Mouse (Mus musculus): ENCODE data around the gene Cbfb. TPM values are rescaled to one million over a fixed set of nuclear protein-coding genes. Genes with fewer than 3 reads are reported as not detected.

Cbfb gene
- total and polyA plus RNA-seq, 2 experiments from 2014 or later = 27.8 to 45.1 TPM

GRCm38 (mm10) chr8:105254152-105254965, 83.9 kb downstream of the Cbfb start:
- Histone ChIP-seq H3K36me3 (ENCODE audit: insufficient read depth, low read length) (peaks cover 29% of the 10 kb centered on the region), H3K4me3 (ENCODE audit: low read length) (peak overlapping the region; percentile 61), H3K4me2 (ENCODE audit: low read depth, low read length) (peak overlapping the region; percentile 99), H3K9me3 (ENCODE audit: low read length) (no peaks in the 10 kb centered on the region), H3K27ac (peak overlapping the region; percentile 76), H3K4me1 (ENCODE audit: insufficient read depth, low read length) (peaks cover 4% of the 10 kb centered on the region; the same call in 1 of the 2 replicates), H3K9ac (replicated peaks; ENCODE audit: low read length) (peak overlapping the region; percentile 68), H3K27me3 (ENCODE audit: insufficient read depth, low read length) (peaks cover 9% of the 10 kb centered on the region; the same call in 1 of the 2 replicates)
- WGBS = under 1% methylated on average over 63 of the region's 74 CpGs
- DNase-seq (ENCODE audit: low spot score) (peak; percentile 94), ATAC-seq (peak; percentile 85)
- TF ChIP-seq CTCF (IDR thresholded peaks at IDR 0.05; ENCODE audit: low read depth) = peak; percentile 84

- peak within 1 kb of the TSS; percentile 61 for H3K4me3 ChIP-seq (ENCODE audit: low read length)
- H3K9ac ChIP-seq (replicated peaks; ENCODE audit: low read length) = peak within 1 kb of the TSS; percentile 68
- H3K27me3 ChIP-seq (ENCODE audit: insufficient read depth, low read length) = peaks cover 9% of the 10 kb centered on the region; the same call in 1 of the 2 replicates
- 1% methylated on average over 14 of the region's 14 CpGs for WGBS
- H3K4me2 ChIP-seq (ENCODE audit: low read depth, low read length) = peak within 1 kb of the TSS; percentile 99
- no peaks in the 10 kb centered on the region for H3K9me3 ChIP-seq (ENCODE audit: low read length)
- peak; percentile 38 for DNase-seq (ENCODE audit: low spot score)
- H3K27ac ChIP-seq = peak within 1 kb of the TSS; percentile 76
- H3K4me1 ChIP-seq (ENCODE audit: insufficient read depth, low read length) = peaks cover 10% of the 10 kb centered on the region
- TF ChIP-seq CTCF (IDR thresholded peaks at IDR 0.05; ENCODE audit: low read depth) = no peak
- ATAC-seq = peak; percentile 30; the same call in 1 of the 2 replicates
- peaks cover 23% of the 10 kb centered on the region for H3K36me3 ChIP-seq (ENCODE audit: insufficient read depth, low read length)
These were observed 84.5 kb downstream of the Cbfb start, which contains the start of gene B3gnt9 for GRCm38 (mm10) chr8:105254966-105255350. B3gnt9 (minus strand) TSS chr8:105255153.

- Histone ChIP-seq H3K9ac (replicated peaks; ENCODE audit: low read length) (no peak overlapping the region), H3K27me3 (ENCODE audit: insufficient read depth, low read length) (peaks cover 16% of the 10 kb centered on the region; the same call in 1 of the 2 replicates), H3K4me1 (ENCODE audit: insufficient read depth, low read length) (peaks cover 10% of the 10 kb centered on the region), H3K4me3 (ENCODE audit: low read length) (no peak overlapping the region), H3K27ac (no peak overlapping the region), H3K36me3 (ENCODE audit: insufficient read depth, low read length) (0 out of 2 replicates have a peak, but pooled peaks cover 3% of the 10 kb centered on the region), H3K4me2 (ENCODE audit: low read depth, low read length) (no peak overlapping the region), H3K9me3 (ENCODE audit: low read length) (no peaks in the 10 kb centered on the region)
- TF ChIP-seq CTCF (IDR thresholded peaks at IDR 0.05; ENCODE audit: low read depth) = no peak
- ATAC-seq = no peak
- WGBS = 73% methylated on average over 7 of the region's 7 CpGs
- DNase-seq (ENCODE audit: low spot score) = no peak
These were observed 87.0 kb downstream of the Cbfb start for GRCm38 (mm10) chr8:105257318-105258114.

DNA sequence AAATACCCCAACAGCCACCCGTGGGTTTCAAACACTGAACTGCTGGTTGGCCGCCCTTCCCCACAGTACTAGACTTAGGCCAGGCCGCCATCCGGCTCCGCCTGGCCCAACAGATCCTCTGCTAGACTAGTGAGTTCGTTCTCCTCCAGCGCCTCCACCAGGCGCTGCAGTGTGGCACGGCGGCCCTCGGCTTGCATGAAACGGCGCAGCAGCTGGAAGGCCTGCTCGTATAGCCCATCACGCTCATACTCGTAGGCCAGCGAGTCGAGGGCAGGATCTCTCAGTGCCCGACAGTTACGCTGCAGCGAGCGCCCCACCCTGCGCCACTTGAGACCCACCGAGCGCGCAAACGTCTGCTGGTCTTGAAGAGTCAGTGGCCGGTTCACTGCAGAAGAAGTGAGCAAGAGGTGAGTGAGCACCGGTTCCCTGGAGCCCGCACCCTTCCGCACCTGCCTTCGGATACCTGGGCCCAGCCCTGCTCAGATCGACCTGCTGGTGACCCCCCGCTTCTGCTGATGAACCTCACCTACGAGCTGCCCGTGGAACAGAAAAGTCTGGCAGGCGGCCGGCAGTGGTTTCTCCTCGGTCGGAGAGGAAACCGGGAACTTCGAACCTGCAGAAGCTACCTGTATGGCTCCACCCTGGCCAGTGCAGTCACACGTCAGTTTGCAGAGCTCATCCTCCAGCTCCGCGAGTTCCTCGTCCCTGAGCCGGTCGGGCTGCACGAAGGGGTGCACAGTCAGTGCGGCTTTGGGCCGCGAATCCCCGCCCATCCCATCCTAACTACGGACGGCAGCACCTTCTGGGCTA, 88.6 kb downstream of the Cbfb start:
- H3K27me3 ChIP-seq (ENCODE audit: insufficient read depth, low read length) = peaks cover 16% of the 10 kb centered on the region
- H3K4me1 ChIP-seq (ENCODE audit: insufficient read depth, low read length) = peaks cover 10% of the 10 kb centered on the region
- no peaks in the 10 kb centered on the region for H3K36me3 ChIP-seq (ENCODE audit: insufficient read depth, low read length)
- 3% methylated on average over 55 of the region's 55 CpGs for WGBS
- peak; percentile 67 for DNase-seq (ENCODE audit: low spot score)
- peak; percentile 44; the same call in 1 of the 2 replicates for TF ChIP-seq CTCF (IDR thresholded peaks at IDR 0.05; ENCODE audit: low read depth)
- H3K4me2 ChIP-seq (ENCODE audit: low read depth, low read length) = peak overlapping the region; percentile 63
- H3K9ac ChIP-seq (replicated peaks; ENCODE audit: low read length) = 0 out of 2 replicates have a peak overlapping the region, but pooled peaks have one; percentile 3
- no peak overlapping the region for H3K27ac ChIP-seq
- peak; percentile 43 for ATAC-seq
- no peaks in the 10 kb centered on the region for H3K9me3 ChIP-seq (ENCODE audit: low read length)
- H3K4me3 ChIP-seq (ENCODE audit: low read length) = peak overlapping the region; percentile 35

GRCm38 (mm10) chr8:105259721-105260320, 89.3 kb downstream of the Cbfb start:
- peak; percentile 92 for TF ChIP-seq CTCF (IDR thresholded peaks at IDR 0.05; ENCODE audit: low read depth)
- 3% methylated on average over 30 of the region's 30 CpGs for whole genome bisulfite sequencing
- ATAC-seq (peak; percentile 73), DNase-seq (ENCODE audit: low spot score) (peak; percentile 88)
- Histone ChIP-seq H3K4me3 (ENCODE audit: low read length) (peak overlapping the region; percentile 35), H3K4me2 (ENCODE audit: low read depth, low read length) (peak overlapping the region; percentile 63), H3K9ac (replicated peaks; ENCODE audit: low read length) (0 out of 2 replicates have a peak overlapping the region, but pooled peaks have one; percentile 3), H3K27ac (no peak overlapping the region), H3K27me3 (ENCODE audit: insufficient read depth, low read length) (peaks cover 16% of the 10 kb centered on the region), H3K36me3 (ENCODE audit: insufficient read depth, low read length) (no peaks in the 10 kb centered on the region), H3K4me1 (ENCODE audit: insufficient read depth, low read length) (peaks cover 10% of the 10 kb centered on the region), H3K9me3 (ENCODE audit: low read length) (no peaks in the 10 kb centered on the region)
